Mouse (Mus musculus): ENCODE results near the gene St7.

- TF ChIP-seq CTCF (IDR thresholded peaks at IDR 0.05; ENCODE audit: borderline replicate concordance, control insufficient read depth, extremely low read depth, insufficient read depth, low read length, poor library complexity) (no peak), POLR2A (IDR thresholded peaks at IDR 0.05; ENCODE audit: control insufficient read depth, extremely low read depth, insufficient read depth, low read length, poor library complexity) (no peak)
Observed at GRCm38 (mm10) chr6:17938631-17939346, 246.1 kb downstream of the St7 start.
